Mouse (Mus musculus): Measurements from ENCODE around the gene Sox5.

DNA sequence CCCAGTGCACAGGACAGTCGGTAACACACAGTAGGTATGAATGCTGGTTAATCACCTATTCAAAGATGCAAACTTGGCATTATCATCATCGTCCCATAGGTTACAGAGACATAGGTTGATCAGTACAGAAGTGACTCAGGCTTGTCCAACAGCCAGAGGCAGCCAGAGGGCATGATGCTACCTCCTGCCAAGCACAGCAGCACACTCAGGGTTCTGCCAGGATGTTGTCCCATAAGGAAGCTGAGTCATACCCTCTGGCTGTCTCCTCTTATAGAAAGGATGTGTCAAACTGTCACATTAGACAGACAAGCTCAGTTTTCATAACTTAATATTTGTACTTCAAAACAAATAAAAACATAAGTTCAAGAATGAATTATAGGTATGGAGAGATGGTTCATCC, 923.2 kb downstream of the Sox5 start:
- TF ChIP-seq CTCF (IDR thresholded peaks at IDR 0.05; ENCODE audit: extremely low read depth, insufficient read depth, insufficient read length, insufficient replicate concordance): no peak
- TF ChIP-seq POLR2A (IDR thresholded peaks at IDR 0.05; ENCODE audit: low read depth, low read length): no peak

Measured in spleen, adult 2 months (tissue).